Mouse (Mus musculus): ENCODE data around the gene Col9a1. TPM values are rescaled to one million over a fixed set of nuclear protein-coding genes. Genes with fewer than 3 reads are reported as not detected.

Col9a1 gene
- polyA plus RNA-seq, 1 experiment from 2014 or later = 106 TPM

Other genes with a start within 250 kb of the Col9a1 start
- gene Sdhaf4, start 172.0 kb upstream of the Col9a1 start, polyA plus RNA-seq (2015; fragmentation: Nextera tagmentation; extraction: Ambion mirVana) = 87.3 and 93.1 TPM in 2 replicates
- gene Fam135a, start 77.3 kb upstream of the Col9a1 start, polyA plus RNA-seq (2015; fragmentation: Nextera tagmentation; extraction: Ambion mirVana) = 40.7 and 45.1 TPM in 2 replicates